Mouse (Mus musculus) layer of hippocampus, postnatal 25 days (tissue): ENCODE measurements around the gene Gm17622. TPM values are rescaled to one million over a fixed set of nuclear protein-coding genes. Genes with fewer than 3 reads are reported as not detected.

Experiments
- DNase-seq, 2 experiments: peaks; one replicate each; pipeline ENCODE4 v3.0.0; 2022; ENCODE audit warnings: mixed read lengths in 2 of 2, low spot score in 1 of 2; ENCODE audit errors: extremely low spot score in 1 of 2
- total RNA-seq, 2 experiments: library from RNA; stranded (reverse); gene quantifications; 2 replicates each; pipeline ENCODE4 v1.2.3; 2021

Gene Gm17622
- total RNA-seq, 2 experiments from 2014 or later = not detected

GRCm38 (mm10) chr13:96507541-96507940, 17.0 kb downstream of the Gm17622 start:
- no peak for DNase-seq

- DNase-seq = no peak
These were observed 20.1 kb downstream of the Gm17622 start for GRCm38 (mm10) chr13:96510635-96511034.

GRCm38 (mm10) chr13:96511262-96511661, 20.7 kb downstream of the Gm17622 start:
- DNase-seq = no peak

- no peak for DNase-seq
These were observed 21.4 kb downstream of the Gm17622 start for GRCm38 (mm10) chr13:96511893-96512292.

- DNase-seq = no peak
These were observed 23.8 kb downstream of the Gm17622 start for GRCm38 (mm10) chr13:96514154-96514942.

- DNase-seq = no peak
These were observed 25.7 kb downstream of the Gm17622 start for GRCm38 (mm10) chr13:96516249-96516648.

GRCm38 (mm10) chr13:96517335-96517734, 26.8 kb downstream of the Gm17622 start:
- DNase-seq = no peak

GRCm38 (mm10) chr13:96521294-96521693, 30.8 kb downstream of the Gm17622 start:
- DNase-seq = no peak

- no peak for DNase-seq
These were observed 36.5 kb downstream of the Gm17622 start for GRCm38 (mm10) chr13:96527022-96527421.

GRCm38 (mm10) chr13:96527856-96528255, 37.3 kb downstream of the Gm17622 start:
- no peak for DNase-seq

- no peak for DNase-seq
These were observed 38.2 kb downstream of the Gm17622 start for GRCm38 (mm10) chr13:96528776-96529175.

- DNase-seq = no peak
These were observed 39.0 kb downstream of the Gm17622 start for GRCm38 (mm10) chr13:96529542-96529941.

GRCm38 (mm10) chr13:96530064-96530463, 39.5 kb downstream of the Gm17622 start:
- DNase-seq = no peak

GRCm38 (mm10) chr13:96532176-96532575, 41.6 kb downstream of the Gm17622 start:
- DNase-seq = no peak

- DNase-seq = no peak
These were observed 43.2 kb downstream of the Gm17622 start for GRCm38 (mm10) chr13:96533742-96534141.

- DNase-seq = no peak
These were observed 46.5 kb downstream of the Gm17622 start for GRCm38 (mm10) chr13:96536821-96537572.

GRCm38 (mm10) chr13:96538103-96538502, 47.6 kb downstream of the Gm17622 start:
- no peak for DNase-seq

Other genes with a start within 250 kb of the Gm17622 start
- 10 to 100 TPM; 28.0 to 33.0 TPM for gene Poc5, start 102.4 kb upstream of the Gm17622 start, total RNA-seq
- not detected for gene Ankdd1b, start 19.5 kb upstream of the Gm17622 start, total RNA-seq
- gene Polk, start 51.8 kb downstream of the Gm17622 start, total RNA-seq = 10 to 100 TPM in 1 of 2 experiments, 1 to 10 TPM in 1; 9.7 to 14.7 TPM
- 10 to 100 TPM; 61.4 to 61.8 TPM for gene Col4a3bp, start 51.9 kb downstream of the Gm17622 start, total RNA-seq
- gene Hmgcr, start 180.2 kb downstream of the Gm17622 start, total RNA-seq = 100 to 1,000 TPM; 135 to 145 TPM